Mouse (Mus musculus) neural tube, embryonic 12.5 days (tissue): ENCODE data around the gene Defb41. TPM values are rescaled to one million over a fixed set of nuclear protein-coding genes. Genes with fewer than 3 reads are reported as not detected.

ENCODE experiments used
- polyA plus RNA-seq: library from polyadenylated mRNA; unstranded; fragments of >200 nt; fragmentation: Nextera tagmentation; extraction: Ambion mirVana; gene quantifications from 2 replicates; pipeline ENCODE4 v1.2.1, GENCODE M21; 2016

Gene Defb41
- polyA plus RNA-seq, 1 experiment from 2014 or later = not detected

Other genes with a start within 250 kb of the Defb41 start
- gene Crisp4, start 119.2 kb downstream of the Defb41 start, polyA plus RNA-seq = not detected in 2 replicates
- gene Defb18, start 27.7 kb downstream of the Defb41 start, polyA plus RNA-seq = not detected in 2 replicates